Mouse (Mus musculus) lung, postnatal 4 days (tissue): ENCODE data around the gene Uri1.

Experiments used
- DNase-seq, 2 experiments: peaks; one replicate each; pipeline ENCODE4 v3.0.0; 2021

Uri1 gene

DNA sequence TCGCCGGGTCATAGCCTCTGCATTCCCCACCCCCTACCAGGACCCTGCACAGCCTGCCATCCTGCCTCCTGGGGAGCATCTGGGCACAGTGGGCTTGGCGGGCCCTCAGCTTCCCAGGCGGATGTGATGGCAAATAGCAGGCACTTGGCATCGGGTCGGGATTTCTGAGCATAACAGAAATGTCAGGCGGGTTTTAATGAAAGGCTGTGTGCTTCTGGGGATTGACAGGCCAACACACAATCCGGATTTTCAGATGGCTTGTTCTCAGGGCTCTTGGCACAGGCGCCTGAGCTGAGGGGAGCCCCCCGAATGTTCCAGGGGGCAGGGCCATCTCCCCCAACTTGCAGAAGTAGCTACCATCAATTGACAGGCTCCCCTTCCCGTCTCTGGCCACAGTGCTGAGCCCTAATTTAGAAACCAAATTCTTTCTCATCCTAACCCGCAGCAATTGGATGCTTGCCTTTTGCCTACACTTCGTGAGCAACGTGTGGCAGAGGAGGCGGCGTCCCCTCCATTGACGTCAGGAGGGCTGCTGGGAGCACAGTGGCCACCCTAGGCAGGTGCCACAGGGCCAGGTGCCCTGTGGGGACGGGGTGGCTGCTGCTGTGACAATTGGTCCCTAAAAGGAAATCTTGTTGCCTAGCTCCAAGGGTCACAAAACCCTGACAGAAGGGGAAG, 106.5 kb downstream of the Uri1 start:
- no peak for DNase-seq

DNA sequence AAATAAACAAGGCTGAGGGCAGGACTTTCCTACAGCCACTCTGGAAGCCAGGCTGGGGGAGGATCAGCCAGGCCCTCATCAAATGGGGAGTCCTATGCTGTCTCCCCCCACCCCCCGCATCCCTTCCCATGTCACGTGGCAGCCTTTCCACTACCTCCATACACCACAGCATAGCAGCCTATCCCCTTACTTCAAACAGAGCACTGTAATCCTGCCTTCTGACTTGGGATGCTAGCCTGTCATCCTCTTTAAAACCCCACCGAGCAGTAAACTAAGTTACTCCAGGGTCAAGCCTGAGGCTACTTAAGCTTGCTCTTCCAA, 111.6 kb downstream of the Uri1 start:
- DNase-seq = no peak

DNA sequence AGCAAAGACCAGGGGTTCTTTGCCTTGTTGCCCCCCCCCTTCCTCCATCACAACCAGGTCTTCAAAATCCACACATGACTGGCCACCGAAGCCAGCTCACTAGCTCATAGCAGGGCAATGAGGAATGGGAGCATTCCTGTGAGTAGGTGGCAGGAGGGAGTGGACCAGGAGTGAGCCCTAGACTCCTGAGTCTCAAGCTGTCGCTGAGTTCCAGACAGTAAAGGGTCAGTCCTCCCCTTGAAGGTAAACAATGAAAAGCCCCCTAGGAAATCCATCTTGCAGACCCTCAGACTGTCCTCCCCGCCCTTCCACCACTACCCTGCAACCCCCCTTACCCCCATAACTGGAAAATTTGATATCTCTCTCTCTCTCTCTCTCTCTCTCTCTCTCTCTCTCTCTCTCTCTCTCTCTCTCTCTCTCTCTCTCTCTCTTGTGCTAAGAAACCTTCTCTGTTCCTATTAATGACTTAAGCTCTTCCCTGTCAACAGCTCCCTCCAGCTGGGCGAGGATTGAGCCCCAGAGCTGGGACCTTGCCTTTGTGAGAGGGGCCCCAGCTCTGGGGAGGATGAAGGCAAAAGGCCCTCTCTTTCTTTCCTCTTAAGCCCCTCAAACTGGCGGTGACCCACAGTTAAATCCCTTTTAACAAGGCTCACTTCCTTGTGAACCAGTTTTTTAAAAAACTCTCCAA, 112.1 kb downstream of the Uri1 start:
- no peak for DNase-seq

DNA sequence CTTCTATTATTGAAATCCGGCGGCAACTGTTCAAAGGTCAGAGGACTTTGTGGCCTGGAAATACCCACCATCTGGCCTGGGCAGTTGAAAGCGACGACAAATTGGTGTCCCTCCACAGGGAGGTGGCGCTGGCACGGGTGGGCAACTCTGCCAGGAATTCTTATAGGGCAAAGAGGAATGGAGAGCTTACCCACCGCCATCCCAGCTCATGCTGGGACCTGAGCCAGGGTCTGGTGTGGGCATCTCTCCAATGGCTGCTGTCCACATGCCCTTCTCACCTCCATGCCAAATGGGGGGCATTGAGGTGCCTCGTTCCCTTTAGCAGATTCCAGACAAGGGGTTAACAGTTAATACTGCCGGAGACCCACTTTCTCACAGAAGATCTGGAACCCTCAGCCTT, 113.2 kb downstream of the Uri1 start:
- DNase-seq = no peak
